Mouse (Mus musculus): ENCODE results near the gene Samd13. TPM values are rescaled to one million over a fixed set of nuclear protein-coding genes. Genes with fewer than 3 reads are reported as not detected.

The Samd13 gene
- polyA plus RNA-seq, 1 experiment from 2014 or later = 0.46 TPM

DNA sequence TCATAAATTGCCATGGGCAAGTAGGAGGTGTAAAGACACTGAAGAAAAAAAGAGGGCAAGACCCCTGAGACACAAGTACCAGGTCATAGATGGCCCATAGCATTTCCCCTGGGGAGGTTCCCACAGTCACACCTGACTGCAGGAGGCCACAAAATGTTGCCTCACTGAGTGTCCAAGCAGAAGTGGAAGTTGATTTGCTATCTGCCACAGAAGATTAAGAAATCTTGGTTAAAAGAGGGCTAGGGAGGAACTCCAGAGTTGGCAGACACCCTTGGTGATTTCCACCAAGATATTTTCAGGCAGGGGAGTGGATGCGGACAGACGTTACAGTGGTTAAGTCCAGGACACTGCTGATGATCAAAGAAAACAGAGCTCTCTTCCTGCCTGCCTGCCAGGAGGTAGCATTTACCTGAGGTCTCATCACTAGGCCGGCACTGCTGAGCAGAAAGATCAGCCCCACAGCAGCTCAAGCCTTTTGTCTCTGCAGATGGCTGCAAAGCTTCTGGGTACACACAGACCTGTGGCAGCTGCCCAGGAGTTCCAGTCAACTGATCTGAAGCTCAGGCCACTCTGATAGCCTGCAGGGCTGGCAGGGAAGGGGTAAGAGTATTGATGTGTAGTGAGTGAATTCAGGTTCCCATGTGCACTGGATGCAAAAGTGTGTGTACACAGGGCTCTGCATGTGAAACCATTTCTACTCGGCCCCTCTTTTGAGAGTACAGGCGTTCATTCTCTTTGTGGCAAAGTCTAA is 68.7 kb downstream of the Samd13 start:
- WGBS = 76% methylated on average over 5 of the region's 5 CpGs
- Histone ChIP-seq H3K27ac (ENCODE audit: low read depth) (no peak overlapping the region), H3K36me3 (ENCODE audit: control insufficient read depth, insufficient read depth, low read length) (no peaks in the 10 kb centered on the region), H3K4me1 (replicated peaks; ENCODE audit: control insufficient read depth, insufficient read depth, low read length) (no peaks in the 10 kb centered on the region), H3K4me3 (ENCODE audit: low read depth, low read length) (no peak overlapping the region), H3K9me3 (ENCODE audit: control insufficient read depth, low read length) (no peaks in the 10 kb centered on the region), H3K27me3 (replicated peaks; ENCODE audit: control insufficient read depth, insufficient read depth, low read length) (no peaks in the 10 kb centered on the region), H3K9ac (ENCODE audit: low read length) (no peak overlapping the region), H3K4me2 (ENCODE audit: low read length) (no peak overlapping the region)
- no peak for DNase-seq (ENCODE audit: low spot score)
- ATAC-seq (replicated peaks; ENCODE audit: low FRiP score, low TSS enrichment, low read depth) = no peak

DNA sequence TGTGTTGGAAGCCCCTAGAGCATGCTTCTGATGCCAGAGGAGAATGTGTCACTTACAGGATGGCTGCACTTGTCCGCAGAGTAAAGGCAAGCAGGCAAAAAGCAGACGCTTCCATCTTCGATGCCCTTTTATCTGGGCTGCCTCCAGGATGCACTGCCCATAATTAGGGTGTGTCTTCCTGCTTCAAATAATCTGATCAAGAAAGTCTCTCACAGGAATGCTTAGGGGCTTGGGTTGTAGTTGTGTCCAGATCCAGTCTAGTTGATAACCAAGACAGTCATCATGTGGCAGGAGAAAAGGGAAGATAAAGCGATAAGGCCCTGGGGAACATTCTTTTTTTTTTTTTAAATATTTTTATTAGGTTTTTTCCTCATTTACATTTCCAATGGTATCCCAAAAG is 69.9 kb downstream of the Samd13 start, which contains the start of gene Dnase2b:
Gene Dnase2b, minus strand, starts transcription at position 101 of the 400 bp plus-strand sequence.
- WGBS = 93% methylated on average over 4 of the region's 4 CpGs
- H3K9me3 ChIP-seq (ENCODE audit: control insufficient read depth, low read length) = no peaks in the 10 kb centered on the region
- H3K27me3 ChIP-seq (replicated peaks; ENCODE audit: control insufficient read depth, insufficient read depth, low read length) = no peaks in the 10 kb centered on the region
- ATAC-seq (replicated peaks; ENCODE audit: low FRiP score, low TSS enrichment, low read depth) (no peak), DNase-seq (ENCODE audit: low spot score) (no peak)
- H3K4me1 ChIP-seq (replicated peaks; ENCODE audit: control insufficient read depth, insufficient read depth, low read length) = no peaks in the 10 kb centered on the region
- H3K4me2 ChIP-seq (ENCODE audit: low read length) = no peak within 1 kb of the TSS
- H3K27ac ChIP-seq (ENCODE audit: low read depth) = no peak within 1 kb of the TSS
- H3K36me3 ChIP-seq (ENCODE audit: control insufficient read depth, insufficient read depth, low read length) = no peaks in the 10 kb centered on the region
- H3K4me3 ChIP-seq (ENCODE audit: low read depth, low read length) = no peak within 1 kb of the TSS
- H3K9ac ChIP-seq (ENCODE audit: low read length) = no peak within 1 kb of the TSS

DNA sequence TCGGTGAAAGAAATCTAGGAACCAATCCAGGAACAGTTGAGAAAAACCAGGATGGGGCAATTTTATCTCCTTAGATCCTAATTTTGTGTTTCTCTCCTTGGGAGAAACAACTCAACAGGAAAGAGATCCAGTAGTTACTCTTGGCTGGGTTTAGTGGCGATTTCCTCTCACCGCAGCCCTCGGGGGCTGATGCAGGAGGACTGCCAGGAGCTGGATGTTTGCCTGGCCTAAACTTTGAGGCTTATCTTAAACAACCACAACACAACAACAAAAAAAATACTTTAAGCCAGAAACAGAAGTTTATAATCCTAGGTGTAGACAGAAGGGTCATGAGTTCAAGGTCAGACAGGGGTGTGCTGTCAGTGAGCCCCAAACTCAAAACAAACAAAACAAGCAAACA is 73.6 kb downstream of the Samd13 start:
- no peak for DNase-seq (ENCODE audit: low spot score)
- Histone ChIP-seq H3K9ac (ENCODE audit: low read length) (no peak overlapping the region), H3K4me1 (replicated peaks; ENCODE audit: control insufficient read depth, insufficient read depth, low read length) (no peaks in the 10 kb centered on the region), H3K4me2 (ENCODE audit: low read length) (no peak overlapping the region), H3K36me3 (ENCODE audit: control insufficient read depth, insufficient read depth, low read length) (no peaks in the 10 kb centered on the region), H3K9me3 (ENCODE audit: control insufficient read depth, low read length) (no peaks in the 10 kb centered on the region), H3K27ac (ENCODE audit: low read depth) (no peak overlapping the region), H3K27me3 (replicated peaks; ENCODE audit: control insufficient read depth, insufficient read depth, low read length) (no peaks in the 10 kb centered on the region), H3K4me3 (ENCODE audit: low read depth, low read length) (no peak overlapping the region)
- 73% methylated on average over 4 of the region's 4 CpGs for WGBS
- ATAC-seq (replicated peaks; ENCODE audit: low FRiP score, low TSS enrichment, low read depth) = no peak

DNA sequence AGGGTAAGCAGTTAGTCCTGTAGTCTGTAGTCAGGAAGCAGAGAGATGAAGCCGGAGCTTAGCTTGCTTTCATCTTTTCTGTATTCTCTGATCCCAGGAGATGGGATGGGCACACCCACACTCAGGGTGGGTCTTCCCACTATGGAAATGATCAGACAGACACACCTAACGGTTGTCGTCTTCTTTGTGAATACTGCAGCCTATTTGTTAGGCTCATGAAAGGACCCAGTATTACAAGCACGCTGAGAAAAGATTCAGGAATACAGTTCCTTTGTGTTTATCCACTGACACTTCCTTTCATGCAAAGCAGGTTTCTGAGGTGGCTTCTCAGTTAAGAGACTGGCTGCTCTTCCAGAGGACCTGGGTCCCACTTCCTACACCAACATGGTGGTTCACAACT is 74.1 kb downstream of the Samd13 start:
- Histone ChIP-seq H3K9ac (ENCODE audit: low read length) (no peak overlapping the region), H3K36me3 (ENCODE audit: control insufficient read depth, insufficient read depth, low read length) (no peaks in the 10 kb centered on the region), H3K27me3 (replicated peaks; ENCODE audit: control insufficient read depth, insufficient read depth, low read length) (no peaks in the 10 kb centered on the region), H3K4me1 (replicated peaks; ENCODE audit: control insufficient read depth, insufficient read depth, low read length) (no peaks in the 10 kb centered on the region), H3K4me3 (ENCODE audit: low read depth, low read length) (no peak overlapping the region), H3K27ac (ENCODE audit: low read depth) (no peak overlapping the region), H3K9me3 (ENCODE audit: control insufficient read depth, low read length) (no peaks in the 10 kb centered on the region), H3K4me2 (ENCODE audit: low read length) (no peak overlapping the region)
- no peak for DNase-seq (ENCODE audit: low spot score)
- 83% methylated on average over 4 of the region's 4 CpGs for WGBS
- no peak for ATAC-seq (replicated peaks; ENCODE audit: low FRiP score, low TSS enrichment, low read depth)

DNA sequence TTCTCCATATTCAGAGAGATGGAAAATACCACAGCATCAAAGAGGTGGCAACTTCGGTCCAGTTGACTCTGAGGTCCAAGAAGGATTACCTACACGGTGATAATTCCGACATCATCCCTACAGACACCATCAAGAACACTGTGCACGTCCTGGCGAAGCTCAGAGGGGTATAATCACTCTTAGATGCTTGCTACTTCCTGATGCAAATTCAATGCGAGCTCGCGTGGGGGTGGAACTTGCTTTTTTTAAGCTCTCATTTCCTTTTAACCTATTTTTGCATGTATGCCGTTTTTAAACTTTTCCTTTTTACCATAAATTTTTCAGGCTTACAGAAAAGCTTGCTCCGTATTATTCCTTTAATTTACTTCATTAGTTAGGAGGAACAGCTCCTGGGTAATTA is 75.1 kb downstream of the Samd13 start:
- ATAC-seq (replicated peaks; ENCODE audit: low FRiP score, low TSS enrichment, low read depth) = no peak
- H3K9me3 ChIP-seq (ENCODE audit: control insufficient read depth, low read length) = no peaks in the 10 kb centered on the region
- no peak overlapping the region for H3K4me2 ChIP-seq (ENCODE audit: low read length)
- no peak for DNase-seq (ENCODE audit: low spot score)
- no peak overlapping the region for H3K4me3 ChIP-seq (ENCODE audit: low read depth, low read length)
- WGBS = 83% methylated on average over 10 of the region's 10 CpGs
- no peak overlapping the region for H3K9ac ChIP-seq (ENCODE audit: low read length)
- H3K36me3 ChIP-seq (ENCODE audit: control insufficient read depth, insufficient read depth, low read length) = no peaks in the 10 kb centered on the region
- no peaks in the 10 kb centered on the region for H3K27me3 ChIP-seq (replicated peaks; ENCODE audit: control insufficient read depth, insufficient read depth, low read length)
- no peak overlapping the region for H3K27ac ChIP-seq (ENCODE audit: low read depth)
- no peaks in the 10 kb centered on the region for H3K4me1 ChIP-seq (replicated peaks; ENCODE audit: control insufficient read depth, insufficient read depth, low read length)

DNA sequence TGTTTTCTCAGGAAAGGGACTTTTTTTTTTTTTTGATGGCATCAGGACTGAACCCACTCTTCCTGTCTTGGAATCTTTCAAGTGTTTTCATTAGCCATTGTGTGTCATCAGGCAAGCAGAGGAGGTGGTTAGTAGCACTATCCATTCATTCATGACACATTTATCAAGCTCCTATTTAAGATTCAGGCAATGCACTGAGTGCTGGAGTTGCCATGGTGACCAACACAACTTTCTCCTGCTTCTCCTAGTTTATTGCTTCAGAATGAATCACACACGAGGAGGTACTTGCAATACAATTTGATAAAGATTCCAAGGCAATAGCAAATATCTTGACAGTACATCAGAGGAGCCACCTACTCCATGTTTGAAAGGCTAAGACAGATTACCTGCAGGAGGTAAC is 78.0 kb downstream of the Samd13 start:
- no peak overlapping the region for H3K4me2 ChIP-seq (ENCODE audit: low read length)
- H3K27me3 ChIP-seq (replicated peaks; ENCODE audit: control insufficient read depth, insufficient read depth, low read length) = no peaks in the 10 kb centered on the region
- DNase-seq (ENCODE audit: low spot score) (no peak), ATAC-seq (replicated peaks; ENCODE audit: low FRiP score, low TSS enrichment, low read depth) (no peak)
- 33% methylated on average over 1 of the region's 1 CpGs for WGBS
- no peak overlapping the region for H3K9ac ChIP-seq (ENCODE audit: low read length)
- no peaks in the 10 kb centered on the region for H3K9me3 ChIP-seq (ENCODE audit: control insufficient read depth, low read length)
- H3K27ac ChIP-seq (ENCODE audit: low read depth) = no peak overlapping the region
- no peaks in the 10 kb centered on the region for H3K4me1 ChIP-seq (replicated peaks; ENCODE audit: control insufficient read depth, insufficient read depth, low read length)
- H3K36me3 ChIP-seq (ENCODE audit: control insufficient read depth, insufficient read depth, low read length) = no peaks in the 10 kb centered on the region
- H3K4me3 ChIP-seq (ENCODE audit: low read depth, low read length) = no peak overlapping the region

DNA sequence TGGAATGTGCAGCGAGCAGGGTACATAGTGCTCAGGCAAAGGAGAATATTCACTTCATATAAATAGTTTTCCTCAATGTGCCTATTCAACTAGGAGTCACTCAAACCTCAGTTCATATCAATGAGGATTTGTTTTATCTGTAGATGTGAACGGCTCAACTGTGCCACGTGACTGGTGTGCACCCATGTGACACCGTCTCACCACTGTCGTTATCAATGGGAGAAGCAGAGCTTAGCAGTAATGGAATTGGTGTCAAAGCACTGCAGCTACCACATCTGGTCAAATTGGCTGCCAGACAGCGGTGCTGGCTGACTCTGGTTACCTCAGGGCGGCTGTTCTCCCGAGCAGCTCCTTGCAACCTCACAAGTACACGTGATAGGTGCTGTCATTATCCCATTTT is 80.7 kb downstream of the Samd13 start:
- whole genome bisulfite sequencing = 77% methylated on average over 9 of the region's 9 CpGs
- H3K27ac ChIP-seq (ENCODE audit: low read depth) = no peak overlapping the region
- no peaks in the 10 kb centered on the region for H3K4me1 ChIP-seq (replicated peaks; ENCODE audit: control insufficient read depth, insufficient read depth, low read length)
- no peak for DNase-seq (ENCODE audit: low spot score)
- H3K9me3 ChIP-seq (ENCODE audit: control insufficient read depth, low read length) = no peaks in the 10 kb centered on the region
- H3K9ac ChIP-seq (ENCODE audit: low read length) = no peak overlapping the region
- H3K36me3 ChIP-seq (ENCODE audit: control insufficient read depth, insufficient read depth, low read length) = no peaks in the 10 kb centered on the region
- no peaks in the 10 kb centered on the region for H3K27me3 ChIP-seq (replicated peaks; ENCODE audit: control insufficient read depth, insufficient read depth, low read length)
- no peak for ATAC-seq (replicated peaks; ENCODE audit: low FRiP score, low TSS enrichment, low read depth)
- H3K4me2 ChIP-seq (ENCODE audit: low read length) = no peak overlapping the region
- H3K4me3 ChIP-seq (ENCODE audit: low read depth, low read length) = no peak overlapping the region

DNA sequence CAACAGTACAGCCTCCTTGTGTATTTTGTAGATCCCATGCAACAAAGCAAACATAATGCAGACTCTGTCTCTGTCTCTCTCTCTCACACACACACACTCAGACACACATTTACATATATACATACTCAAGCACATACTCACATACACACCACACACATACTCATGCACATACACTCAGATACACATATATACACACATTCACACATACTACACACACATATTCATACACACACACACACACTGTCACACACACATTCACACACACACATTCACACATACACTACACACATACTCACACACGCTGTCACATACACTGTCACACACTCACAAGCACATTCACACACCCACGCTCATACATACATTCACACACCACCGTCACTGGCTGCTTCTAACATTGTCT is 82.9 kb downstream of the Samd13 start:
- Histone ChIP-seq H3K4me3 (ENCODE audit: low read depth, low read length) (no peak overlapping the region), H3K4me2 (ENCODE audit: low read length) (no peak overlapping the region), H3K4me1 (replicated peaks; ENCODE audit: control insufficient read depth, insufficient read depth, low read length) (no peaks in the 10 kb centered on the region), H3K27me3 (replicated peaks; ENCODE audit: control insufficient read depth, insufficient read depth, low read length) (no peaks in the 10 kb centered on the region), H3K9ac (ENCODE audit: low read length) (no peak overlapping the region), H3K9me3 (ENCODE audit: control insufficient read depth, low read length) (no peaks in the 10 kb centered on the region), H3K36me3 (ENCODE audit: control insufficient read depth, insufficient read depth, low read length) (no peaks in the 10 kb centered on the region), H3K27ac (ENCODE audit: low read depth) (no peak overlapping the region)
- WGBS = 93% methylated on average over 3 of the region's 3 CpGs
- ATAC-seq (replicated peaks; ENCODE audit: low FRiP score, low TSS enrichment, low read depth) = no peak
- no peak for DNase-seq (ENCODE audit: low spot score)

DNA sequence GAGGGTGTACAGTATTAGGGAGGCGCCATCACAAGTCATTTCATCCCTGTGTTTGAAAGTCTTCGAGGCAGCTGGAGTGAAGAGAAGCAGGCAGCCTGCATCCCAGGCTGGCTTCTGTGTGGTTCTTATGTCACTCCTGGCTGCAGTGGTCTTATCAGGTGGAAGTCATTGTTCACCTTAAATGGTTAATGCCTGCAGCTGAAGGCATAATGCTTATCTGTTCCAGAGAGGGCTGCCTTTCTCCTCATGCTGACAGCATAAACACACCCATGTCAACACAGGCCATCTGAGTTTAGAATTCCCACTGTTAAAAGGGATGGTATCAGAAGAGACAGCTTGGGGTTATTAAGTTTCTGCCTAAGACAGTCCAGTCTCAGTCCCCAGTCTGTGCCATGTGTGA is 84.2 kb downstream of the Samd13 start:
- Histone ChIP-seq H3K9ac (ENCODE audit: low read length) (no peak overlapping the region), H3K4me2 (ENCODE audit: low read length) (no peak overlapping the region), H3K27me3 (replicated peaks; ENCODE audit: control insufficient read depth, insufficient read depth, low read length) (no peaks in the 10 kb centered on the region), H3K27ac (ENCODE audit: low read depth) (no peak overlapping the region), H3K4me3 (ENCODE audit: low read depth, low read length) (no peak overlapping the region), H3K9me3 (ENCODE audit: control insufficient read depth, low read length) (no peaks in the 10 kb centered on the region), H3K4me1 (replicated peaks; ENCODE audit: control insufficient read depth, insufficient read depth, low read length) (no peaks in the 10 kb centered on the region), H3K36me3 (ENCODE audit: control insufficient read depth, insufficient read depth, low read length) (no peaks in the 10 kb centered on the region)
- 59% methylated on average over 2 of the region's 2 CpGs for WGBS
- DNase-seq (ENCODE audit: low spot score) (no peak), ATAC-seq (replicated peaks; ENCODE audit: low FRiP score, low TSS enrichment, low read depth) (no peak)
